Mouse (Mus musculus) ovary, postnatal 36 days (tissue): Measurements from ENCODE around the gene Bcorl1.

Experiments used
- DNase-seq: peaks from one replicate; pipeline ENCODE4 v3.0.0; 2022; ENCODE audit warnings: low spot score, mixed read lengths

Bcorl1 gene

GRCm38 (mm10) chrX:48341141-48341540, at the start of gene Bcorl1:
TSS of gene Bcorl1 (plus strand) at chrX:48341358.
- DNase-seq: peak; percentile 61

- DNase-seq: no peak
Measured at GRCm38 (mm10) chrX:48291413-48291812, 49.7 kb upstream of the Bcorl1 start.

DNA sequence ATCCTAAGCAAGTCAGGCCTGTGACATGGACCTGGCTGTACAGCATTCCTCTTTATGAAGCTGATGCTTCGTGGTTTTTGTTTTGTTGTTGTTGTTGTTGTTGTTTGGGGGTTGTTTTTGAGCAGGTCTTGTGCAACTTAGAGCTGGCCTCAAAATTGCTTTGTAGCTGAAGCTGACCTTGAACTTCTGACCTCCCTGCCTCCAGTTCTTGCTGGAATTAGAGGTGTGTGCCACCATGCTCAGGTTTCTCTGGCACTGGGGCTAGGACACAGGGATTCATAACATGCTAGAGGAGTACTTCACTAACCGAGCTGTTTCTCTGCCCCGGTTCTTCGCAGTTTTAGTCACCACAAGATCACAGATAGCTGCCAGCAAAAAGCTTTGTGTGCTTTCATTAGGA, 35.8 kb upstream of the Bcorl1 start:
- no peak for DNase-seq

DNA sequence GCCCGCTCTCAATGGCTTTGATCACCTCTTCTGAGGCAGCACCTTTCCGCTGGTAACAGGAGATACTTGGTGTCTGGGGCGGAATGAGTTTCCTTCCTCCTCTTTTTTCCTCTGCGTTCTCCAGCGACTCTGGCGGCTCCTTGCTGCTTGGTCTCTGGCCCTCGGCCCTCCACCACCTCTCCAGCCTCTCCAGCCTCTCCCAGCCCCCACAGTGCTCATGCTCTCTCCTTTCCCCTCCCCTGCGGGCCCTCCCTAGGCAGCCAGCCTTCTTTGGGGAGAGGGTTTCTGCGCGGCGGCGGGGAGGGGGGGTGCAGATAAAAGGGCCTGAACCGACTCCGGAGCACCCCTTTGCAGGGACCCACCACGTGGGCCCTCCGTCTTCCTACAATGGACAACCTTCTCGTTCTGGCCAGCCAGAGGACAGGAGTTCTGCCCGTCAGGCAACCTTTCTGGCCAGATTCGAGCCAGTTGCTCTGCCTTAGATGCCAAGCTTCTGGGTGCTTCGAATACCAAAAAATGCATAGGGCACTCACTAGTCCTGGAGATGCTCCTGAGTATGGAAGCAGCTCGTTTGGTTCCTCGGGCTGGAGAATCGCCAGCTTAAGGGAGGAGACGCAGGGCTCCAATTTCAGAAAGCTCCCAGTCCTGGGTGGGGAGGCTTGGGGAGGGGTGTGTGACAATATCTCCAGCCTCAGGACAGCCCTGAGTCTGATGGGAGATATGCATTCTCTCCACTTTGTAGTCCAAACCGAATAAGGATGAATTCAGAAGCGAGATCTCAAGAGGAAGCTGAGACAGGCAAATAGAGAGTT, 30.2 kb upstream of the Bcorl1 start:
- no peak for DNase-seq

- no peak for DNase-seq
Measured at GRCm38 (mm10) chrX:48311727-48312126, 29.4 kb upstream of the Bcorl1 start.

DNA sequence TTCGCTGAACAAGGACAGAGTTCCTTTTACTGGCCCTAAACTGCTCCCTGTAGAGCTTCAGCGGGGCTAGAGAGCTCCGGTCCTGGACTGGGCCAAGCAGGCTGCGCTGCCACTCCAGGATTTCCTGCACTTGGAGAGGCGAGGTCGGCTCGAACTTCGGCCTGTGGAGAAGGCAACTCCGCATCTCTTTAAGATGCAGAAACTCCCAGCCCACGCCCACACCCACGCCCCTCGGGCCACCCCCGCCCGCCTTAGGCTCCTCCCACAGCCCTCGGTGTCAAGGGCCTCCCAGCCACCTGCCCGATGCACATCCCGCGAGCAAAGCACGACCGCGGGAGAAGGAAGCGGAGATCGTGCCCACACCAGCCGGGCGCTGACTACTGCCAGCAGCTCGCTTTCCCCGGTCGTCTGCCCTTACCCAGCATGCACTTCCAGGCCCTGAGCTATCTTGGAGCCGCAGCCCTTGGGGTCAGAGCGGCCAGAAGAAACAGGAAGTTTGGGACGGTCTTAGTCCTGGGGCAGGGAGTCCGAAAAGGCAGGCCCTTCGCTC, 26.6 kb upstream of the Bcorl1 start:
- peak; percentile 82 for DNase-seq

DNA sequence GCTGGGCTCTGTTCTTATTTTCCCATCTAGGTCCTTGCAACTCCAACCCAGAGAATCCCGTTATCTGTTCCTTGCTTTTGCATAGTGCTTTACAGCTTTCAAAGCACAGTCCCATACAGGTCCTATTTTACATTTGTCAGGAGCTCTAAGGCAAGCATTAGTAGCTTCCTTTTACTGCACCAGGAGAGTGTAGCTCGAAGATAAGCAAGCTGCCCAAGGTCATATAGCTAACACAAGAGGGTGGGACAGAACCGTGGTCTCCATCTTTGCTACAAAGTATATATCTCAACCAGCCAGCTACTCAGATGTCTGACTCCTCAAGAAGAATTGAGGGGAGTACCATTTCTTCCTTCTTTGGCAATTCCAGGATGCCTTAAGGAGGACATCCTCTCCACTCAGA, 23.7 kb upstream of the Bcorl1 start:
- DNase-seq: no peak

GRCm38 (mm10) chrX:48318194-48318593, 23.0 kb upstream of the Bcorl1 start:
- DNase-seq: peak; percentile 5

DNA sequence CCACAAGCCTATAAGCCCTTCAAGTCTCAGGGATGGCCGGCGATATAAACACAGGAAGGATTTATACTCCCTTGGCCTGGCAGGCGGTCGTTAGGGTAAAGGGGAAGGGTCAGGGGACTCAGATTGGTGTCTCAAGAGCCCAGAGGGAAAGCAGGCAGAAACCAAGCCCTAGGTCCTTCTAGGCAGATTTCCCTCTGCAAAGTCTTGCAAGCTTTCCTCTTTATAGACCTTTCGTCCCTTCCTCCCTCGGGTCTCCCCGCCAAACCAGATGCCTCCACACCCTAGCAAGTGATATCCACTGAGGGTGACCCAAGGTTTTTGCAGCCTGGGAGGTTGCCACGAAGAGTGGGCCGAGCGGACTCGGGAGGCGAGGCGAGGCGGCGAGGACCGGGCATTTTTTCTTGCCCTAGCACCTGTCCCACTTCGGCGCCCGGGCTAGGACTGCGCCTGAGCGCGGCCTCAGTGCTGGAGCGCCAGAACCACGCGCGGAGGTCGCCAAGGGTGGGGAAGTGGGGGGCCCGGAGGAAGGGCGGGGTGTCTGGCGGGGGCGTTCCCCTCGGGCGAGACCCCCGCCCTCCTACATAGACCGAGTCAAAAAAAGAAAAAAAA, 613 bp upstream of the Bcorl1 start:
- peak; percentile 26 for DNase-seq

DNA sequence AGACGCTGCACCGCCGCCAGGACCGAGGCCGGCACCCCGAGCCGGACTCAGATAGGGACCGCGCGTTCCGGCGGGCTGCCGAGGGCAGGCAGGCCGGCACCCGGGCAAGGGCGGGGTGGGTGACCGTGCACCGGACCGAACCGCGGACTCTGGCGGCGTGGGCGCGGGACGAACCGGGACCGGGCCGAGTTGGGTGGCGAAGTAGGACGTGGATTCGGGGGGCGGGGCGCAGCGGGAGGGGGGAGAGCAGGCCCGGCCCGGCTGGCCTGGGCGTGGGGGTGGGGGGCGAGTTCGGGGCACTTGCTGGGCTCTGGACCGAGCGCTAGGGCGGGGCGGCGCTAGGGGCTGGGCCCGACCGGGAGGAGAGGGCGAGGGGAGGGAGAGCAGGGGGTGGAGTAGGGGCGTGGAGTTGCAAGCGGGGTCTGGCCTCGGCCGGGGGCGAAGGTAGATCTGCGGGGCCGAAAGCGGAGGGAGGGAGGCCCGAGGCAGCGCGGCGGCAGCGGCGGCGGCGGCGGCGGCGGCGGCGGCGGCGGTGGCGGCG, 533 bp downstream of the Bcorl1 start:
- DNase-seq: peak; percentile 73

- DNase-seq: peak; percentile 5
Measured at GRCm38 (mm10) chrX:48342731-48343130, 1.6 kb downstream of the Bcorl1 start.

- peak; percentile 84 for DNase-seq
Measured at GRCm38 (mm10) chrX:48343461-48343952, 2.3 kb downstream of the Bcorl1 start.

GRCm38 (mm10) chrX:48343966-48344642, 2.9 kb downstream of the Bcorl1 start:
- peak; percentile 19 for DNase-seq

- DNase-seq: peak; percentile 12
Measured at GRCm38 (mm10) chrX:48344643-48345384, 3.7 kb downstream of the Bcorl1 start.

GRCm38 (mm10) chrX:48345385-48345932, 4.3 kb downstream of the Bcorl1 start:
- peak; percentile 36 for DNase-seq

- DNase-seq: no peak
Measured at GRCm38 (mm10) chrX:48355346-48355745, 14.2 kb downstream of the Bcorl1 start.

DNA sequence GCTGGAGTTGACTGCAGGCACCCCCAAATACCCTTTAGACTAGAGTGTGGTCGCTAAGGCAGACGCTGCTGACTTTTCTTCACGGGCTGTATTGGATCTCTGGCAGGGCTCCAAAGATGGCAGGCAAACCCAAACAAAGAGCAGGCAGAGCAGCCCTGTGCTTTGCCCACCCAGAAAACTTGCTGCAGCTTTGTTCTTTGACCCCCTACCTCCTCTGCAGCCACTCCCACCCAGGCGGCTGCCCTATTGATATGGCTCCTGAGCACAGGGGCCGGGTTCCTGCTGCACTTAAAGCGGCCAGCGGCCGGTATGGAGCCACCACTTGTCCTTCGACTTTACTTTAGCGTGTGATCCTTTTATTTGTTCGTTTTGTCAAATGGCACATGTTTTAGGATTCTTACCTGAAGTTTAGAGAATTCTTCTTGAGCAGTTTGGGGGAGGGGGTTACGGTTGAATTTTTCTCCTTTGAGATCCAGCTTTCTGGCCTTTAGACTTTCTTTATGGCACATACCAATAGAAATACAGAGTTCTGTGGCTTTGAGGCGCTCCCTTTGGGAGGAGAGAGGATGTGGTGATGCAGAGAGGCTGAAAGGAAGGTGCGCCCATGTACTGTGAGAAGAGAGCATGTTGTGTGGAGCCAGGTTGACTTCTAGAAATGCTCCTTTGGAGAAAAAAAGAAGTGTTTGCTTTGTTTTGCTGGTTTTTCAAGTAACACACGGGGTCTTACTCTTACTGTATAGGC, 24.8 kb downstream of the Bcorl1 start:
- peak; percentile 18 for DNase-seq

DNA sequence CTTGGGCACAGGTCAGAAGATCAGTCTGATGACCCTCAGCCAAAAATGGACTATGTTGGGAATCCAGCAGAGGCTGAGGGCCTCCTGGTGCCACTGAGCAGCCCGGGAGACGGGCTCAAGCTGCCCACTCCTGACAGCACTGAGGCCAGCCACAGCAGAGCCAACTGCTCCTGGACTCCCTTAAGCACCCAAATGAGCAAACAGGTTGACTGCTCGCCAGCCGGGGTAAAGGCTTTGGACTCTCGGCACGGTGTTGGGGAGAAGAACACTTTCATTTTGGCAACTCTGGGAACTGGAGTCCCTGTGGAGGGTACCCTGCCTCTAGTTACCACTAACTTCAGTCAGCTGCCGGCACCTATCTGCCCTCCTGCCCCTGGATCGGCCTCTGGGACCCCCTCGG, 26.7 kb downstream of the Bcorl1 start:
- no peak for DNase-seq

DNA sequence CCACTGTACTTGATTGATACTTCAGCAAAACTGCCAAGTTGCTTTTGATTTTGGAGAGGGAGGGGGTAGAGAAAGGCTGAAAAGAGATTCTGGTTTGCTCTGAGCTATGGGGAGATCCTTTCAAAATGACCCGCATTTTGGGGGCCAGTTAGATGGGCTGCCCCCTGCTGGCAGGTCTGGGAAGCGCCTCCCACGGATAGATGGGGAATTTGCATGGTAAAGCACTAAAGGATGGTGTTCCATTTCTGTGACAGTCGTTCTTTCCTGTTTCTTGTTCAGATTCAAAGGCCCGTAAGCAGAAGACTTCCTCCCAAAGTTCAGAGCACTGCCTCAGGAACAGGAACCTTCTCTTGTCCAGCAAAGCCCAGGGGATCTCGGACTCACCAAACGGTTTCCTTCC, 42.5 kb downstream of the Bcorl1 start:
- peak; percentile 25 for DNase-seq

GRCm38 (mm10) chrX:48385927-48386326, 44.8 kb downstream of the Bcorl1 start:
- no peak for DNase-seq
